Mouse (Mus musculus): ENCODE results near the gene Spns3. TPM values are rescaled to one million over a fixed set of nuclear protein-coding genes. Genes with fewer than 3 reads are reported as not detected.

The Spns3 gene
- total RNA-seq (2022) = 1 to 10 TPM in 1 of 4 experiments, under 1 TPM in 3; 0.32 to 1.1 (median 0.68) TPM

DNA sequence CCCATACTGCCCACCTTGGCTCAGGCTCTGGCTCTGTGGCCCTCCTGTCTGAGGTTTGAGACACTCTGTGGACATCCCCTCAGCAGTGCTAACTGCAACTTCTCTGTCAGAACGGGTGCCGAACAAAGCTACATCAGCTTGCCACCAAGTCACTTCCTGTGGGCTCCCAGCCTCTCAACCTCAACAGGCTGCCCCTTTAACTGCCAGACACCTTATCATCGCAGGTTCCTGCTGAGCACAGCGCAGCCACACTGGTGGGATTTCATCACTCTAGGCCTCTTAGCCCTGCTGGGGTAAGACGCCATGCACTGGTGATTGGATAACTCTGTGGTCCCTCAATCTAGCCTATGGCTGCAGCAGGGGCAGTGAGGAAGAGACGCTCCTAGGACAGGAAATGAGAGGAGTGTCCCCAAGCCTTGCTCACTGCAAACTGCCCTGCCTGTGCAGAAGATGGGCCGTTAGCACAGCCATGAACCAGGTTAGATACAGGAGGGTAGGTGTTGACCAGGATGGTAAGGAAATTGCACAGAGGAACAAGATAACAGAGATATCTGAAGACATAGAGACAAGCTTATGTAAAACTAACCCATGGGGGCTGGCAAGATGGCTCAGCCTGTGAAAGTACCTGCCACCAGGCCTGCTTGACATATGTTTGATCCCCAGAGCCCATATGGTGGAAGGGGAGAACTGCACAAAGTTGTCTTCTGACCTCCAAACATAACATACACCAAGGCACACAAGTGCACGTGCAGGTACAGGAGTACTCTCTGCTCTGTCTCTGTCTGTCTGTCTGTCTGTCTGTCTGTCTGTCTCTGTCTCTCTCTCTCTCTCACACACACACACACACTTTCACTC is at the start of gene Spns3:
Gene Spns3, minus strand, starts transcription at position 373 of the 855 bp plus-strand sequence.
- DNase-seq (ENCODE audit: low spot score in 2 of 2) = no peak

DNA sequence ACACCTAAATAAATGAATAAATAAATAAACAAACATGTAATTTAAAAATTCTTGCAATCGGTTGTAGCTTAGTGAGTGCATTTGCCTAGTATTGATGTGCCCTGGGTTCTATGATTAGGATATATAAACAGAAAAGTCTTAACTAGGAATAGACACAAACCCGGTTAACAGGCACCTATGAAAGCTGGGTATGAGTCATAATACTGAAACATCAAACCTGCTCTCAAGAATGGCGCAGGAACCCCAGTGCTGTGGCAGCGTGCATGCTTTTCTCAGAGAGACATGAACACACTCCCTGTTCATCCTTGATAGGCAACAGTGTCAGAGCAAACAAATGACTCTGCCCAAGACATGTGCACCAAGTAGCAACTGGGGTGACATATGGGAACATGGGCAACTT is 47.5 kb upstream of the Spns3 start:
- no peak for DNase-seq (ENCODE audit: low spot score in 2 of 2)

DNA sequence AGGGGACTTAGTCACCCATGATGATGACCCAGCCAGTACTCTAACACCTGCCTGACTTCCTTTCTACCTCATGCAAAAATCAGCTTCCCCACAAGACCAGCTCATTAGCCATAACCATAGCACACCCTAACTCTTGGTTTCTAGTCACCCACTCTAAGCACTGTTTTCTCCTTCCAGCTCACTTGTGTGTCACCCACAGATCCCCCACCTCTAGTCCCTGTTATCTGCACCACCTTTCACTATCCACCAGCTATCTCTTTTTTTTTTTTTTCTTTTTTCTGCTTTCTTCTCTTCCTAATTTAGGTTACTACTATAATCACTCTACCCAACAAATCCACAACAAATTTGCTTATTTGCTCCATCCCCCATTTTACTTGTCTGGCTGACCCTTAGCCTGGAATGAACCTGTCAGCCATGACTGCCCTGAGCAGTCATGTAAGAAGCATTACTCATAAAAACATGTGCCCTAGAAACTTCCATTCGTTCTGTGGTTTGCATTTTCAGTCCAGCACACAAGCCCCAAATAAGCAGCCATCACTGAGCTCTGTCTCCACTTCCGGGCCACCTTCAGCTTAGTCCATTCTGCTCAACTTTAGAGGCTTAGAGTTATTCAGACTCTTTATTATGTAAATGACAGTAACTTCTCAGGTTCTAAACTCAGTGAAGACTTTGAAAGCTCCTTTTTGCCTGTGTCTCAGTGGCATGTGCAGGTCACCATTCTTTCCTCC is 44.9 kb upstream of the Spns3 start:
- no peak for DNase-seq (ENCODE audit: low spot score in 2 of 2)

DNA sequence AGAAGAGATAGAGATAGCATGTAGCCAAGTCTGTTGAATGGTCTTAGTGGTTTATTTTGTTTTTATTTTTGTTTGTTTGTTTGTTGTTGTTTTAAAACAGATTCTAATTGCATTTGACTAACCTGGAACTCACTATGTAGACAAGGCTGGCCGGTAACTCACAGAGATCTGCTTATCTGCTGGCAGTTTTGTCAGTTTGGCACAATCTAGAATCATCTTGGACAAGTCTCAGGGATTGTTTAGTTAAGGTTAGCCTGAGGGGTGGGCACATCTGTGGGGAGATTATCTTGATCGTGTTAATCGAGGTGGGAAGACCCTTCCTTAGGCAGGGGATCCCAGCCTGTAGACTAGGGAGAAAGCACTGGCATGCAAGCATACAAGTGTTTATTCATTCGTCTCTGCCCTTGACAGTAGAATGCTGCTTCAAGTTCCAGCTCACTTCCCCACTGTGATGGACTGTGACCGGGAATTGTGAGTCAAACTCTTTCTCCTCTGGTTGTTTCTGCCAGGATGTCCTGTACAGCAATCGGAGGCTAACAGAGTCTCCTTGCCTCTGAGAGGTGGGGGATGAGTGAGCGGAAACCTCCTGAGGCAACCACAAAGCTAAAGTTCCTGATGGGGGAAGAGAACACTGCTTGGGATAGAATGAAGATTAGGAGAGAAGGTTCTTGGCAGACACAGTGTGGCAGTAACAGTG is 37.4 kb upstream of the Spns3 start:
- DNase-seq (ENCODE audit: low spot score in 2 of 2) = no peak

DNA sequence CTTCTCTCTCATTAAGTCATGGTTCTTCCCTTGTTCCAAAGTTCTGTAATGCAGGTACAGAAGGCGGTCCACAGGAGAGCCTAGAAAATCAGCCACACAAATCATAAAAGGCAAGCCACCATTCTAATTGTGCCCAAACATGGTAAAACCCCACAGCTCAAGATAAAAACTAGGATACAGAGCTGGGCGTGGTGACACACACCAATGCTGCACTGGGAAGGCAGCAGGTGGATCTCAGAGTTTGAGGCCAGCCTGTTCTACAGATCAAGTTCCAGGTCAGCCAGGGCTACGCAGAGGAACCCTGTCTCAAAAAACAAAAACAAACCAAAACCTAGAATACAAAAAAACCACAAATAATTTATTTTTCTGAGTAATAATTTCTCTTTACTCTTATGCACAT is 36.3 kb upstream of the Spns3 start:
- no peak for DNase-seq (ENCODE audit: low spot score in 2 of 2)

DNA sequence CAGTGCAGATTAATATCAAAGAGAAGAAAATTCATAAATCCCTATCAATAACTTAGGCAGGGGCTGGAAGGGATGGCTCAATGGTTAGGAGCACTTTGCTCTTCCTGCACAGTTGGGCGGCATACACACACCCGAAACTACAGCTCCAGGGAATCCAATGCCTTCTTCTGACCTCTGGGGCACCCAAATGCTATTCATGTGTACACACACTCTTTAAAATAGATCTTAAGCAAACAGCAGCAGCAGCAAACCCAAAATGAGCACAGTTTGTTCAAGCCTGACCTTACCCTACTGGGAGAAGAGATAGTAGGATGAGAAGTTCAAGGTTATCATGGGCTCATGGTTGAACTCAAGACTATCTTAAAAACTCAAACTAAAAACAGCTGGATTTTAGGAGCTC is 32.8 kb upstream of the Spns3 start:
- DNase-seq (ENCODE audit: low spot score in 2 of 2) = no peak

DNA sequence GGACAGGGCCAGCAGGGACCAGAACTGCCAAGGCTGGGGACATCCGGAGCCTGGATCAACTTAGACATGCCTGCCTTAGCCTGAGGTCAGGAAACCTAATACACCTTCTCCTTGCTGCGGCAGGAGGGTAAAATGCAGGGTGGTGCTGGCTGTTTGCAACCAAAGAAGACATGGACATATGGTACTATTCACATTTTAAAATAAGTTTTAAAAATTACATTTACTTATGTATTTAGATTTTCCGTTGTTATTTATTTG is 32.1 kb upstream of the Spns3 start:
- no peak for DNase-seq (ENCODE audit: low spot score in 2 of 2)

DNA sequence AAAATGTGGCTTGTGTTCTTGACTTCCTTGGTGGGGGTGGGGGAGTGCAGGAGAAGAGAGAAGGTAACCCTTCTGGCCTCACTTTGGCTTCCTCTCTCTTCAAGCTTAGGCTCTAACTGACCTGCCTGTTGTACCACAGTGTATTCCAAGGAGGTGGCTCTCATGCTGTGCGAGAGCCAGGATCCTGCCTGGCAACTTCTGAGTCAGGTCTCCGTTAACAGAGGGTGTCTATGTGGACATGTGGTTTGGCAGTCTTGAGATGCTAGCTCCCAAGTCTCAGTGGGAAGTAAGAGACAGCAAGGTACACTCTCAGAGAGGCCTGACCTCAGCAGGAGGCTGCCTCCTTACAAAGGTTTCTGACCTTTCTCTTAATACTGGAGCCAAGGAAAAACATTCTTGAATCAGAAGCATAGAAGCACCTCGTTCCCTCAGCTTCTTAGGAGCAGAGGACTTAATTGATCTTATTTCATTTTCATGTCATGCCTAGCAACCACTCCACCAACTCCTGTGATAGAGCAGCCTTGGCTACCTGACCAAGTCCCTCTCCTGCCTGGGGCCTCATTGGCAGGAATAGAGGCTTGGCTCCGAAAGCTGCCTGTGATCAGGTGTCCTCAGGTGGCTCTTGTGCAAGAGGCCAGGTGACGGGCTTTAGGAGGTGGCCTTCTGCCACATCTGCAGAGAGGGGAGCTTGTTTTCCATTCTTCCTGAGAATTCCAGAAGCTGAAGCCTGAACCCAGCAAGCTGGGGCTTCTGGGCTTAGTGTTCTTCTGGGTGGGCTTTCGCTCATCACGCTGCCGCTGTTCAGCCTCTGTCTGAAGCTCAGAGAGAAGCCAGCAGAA is 31.5 kb upstream of the Spns3 start:
- DNase-seq (ENCODE audit: low spot score in 2 of 2) = no peak

DNA sequence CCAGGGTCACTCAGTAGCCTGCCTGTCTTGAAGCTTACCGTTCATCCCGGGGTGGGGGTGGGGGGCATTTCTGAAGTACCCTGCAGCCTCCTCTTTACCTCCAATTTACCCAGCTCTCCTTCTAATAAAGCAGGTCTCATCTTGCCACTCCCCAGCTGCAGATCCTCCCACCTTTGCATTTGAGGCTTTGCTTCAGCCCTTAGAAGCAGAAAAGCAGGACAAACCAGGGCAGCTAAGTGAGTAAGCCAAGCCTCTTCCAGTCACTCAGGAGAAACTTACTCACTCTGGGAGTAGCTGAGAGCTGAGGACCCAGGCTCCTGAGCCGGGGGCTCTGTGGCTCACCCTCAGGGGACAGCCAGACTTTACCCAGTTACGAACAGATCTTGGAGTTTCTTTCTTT is 28.2 kb upstream of the Spns3 start:
- DNase-seq (ENCODE audit: low spot score in 2 of 2) = no peak

DNA sequence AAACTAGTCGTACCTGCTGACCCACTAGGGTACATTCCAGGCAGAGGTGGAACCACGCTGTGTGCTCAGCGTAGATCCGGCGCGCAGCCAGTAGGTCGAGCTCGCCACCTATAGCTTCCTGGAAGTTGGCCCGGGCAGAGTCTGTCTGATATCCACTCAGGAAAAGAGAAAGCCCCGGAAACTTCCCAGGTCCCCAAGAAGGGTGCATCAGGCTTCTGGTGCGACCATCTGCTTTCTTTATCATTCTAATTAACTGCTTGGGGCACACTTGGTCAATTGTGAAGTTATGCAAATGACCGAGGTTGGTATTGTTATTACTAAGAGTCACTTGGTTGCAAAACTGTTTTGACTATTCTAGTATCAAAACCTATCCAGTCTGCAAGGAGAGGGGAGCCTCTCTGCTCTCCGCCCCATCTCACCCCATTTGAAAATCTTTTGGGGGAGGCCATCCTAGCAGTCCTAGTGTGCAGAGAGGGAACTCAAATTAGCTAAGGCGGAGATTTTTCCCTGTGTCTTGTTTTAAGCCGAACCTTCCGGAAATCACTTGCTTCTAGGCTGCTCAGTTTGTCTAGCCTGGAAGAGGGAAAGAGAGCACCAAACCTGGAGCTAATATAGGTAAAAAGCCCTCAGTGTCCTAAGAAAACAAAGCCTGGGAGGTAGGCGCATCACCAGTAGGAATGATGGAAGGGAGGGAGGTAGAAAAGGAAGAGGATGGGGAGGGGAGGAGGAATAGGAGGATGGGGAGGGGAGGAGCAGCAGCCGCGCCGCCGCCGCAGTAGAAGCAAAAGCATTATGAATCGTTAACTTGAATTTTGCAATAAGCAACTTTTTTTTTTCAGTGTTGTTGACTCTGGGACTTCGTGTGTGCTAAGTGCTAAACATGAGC is 26.4 kb upstream of the Spns3 start:
- DNase-seq (ENCODE audit: low spot score in 2 of 2) = no peak

DNA sequence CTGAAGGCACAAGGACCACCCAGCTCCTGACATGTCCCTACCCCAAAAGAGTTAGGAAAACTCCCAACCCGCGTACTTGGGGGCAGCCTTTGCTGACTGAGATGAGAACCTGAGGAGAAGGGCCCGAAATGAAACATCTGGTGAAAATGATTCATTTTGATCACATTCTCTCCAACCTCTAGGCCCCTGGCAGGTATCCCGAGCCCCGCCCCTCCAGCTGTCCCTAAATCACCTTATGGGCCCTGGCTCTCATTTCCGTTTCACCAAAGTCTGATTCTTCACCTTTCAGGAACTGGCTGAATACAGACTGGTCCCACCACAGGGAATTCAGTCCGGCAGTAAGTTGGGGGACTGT is 25.8 kb upstream of the Spns3 start:
- DNase-seq (ENCODE audit: low spot score in 2 of 2) = no peak

DNA sequence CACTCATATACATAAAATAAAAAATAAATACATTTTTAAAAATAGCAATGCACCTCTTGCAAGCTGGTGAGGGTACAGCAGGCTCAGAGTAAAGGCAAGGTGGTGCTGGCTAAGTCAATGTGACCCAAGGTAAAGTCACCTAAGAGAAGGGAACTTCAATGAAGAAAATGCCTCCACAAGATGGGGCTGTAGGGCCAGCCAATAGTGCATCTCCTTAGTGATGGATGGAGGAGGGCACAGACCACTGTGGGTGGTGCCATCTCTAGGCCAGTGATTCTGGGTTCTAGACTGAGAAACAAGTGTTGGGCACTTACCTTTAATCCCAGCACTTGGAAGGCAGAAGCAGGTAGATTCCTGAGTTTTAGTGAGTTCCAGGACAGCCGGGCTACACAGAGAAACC is 23.5 kb upstream of the Spns3 start:
- no peak for DNase-seq (ENCODE audit: low spot score in 2 of 2)

DNA sequence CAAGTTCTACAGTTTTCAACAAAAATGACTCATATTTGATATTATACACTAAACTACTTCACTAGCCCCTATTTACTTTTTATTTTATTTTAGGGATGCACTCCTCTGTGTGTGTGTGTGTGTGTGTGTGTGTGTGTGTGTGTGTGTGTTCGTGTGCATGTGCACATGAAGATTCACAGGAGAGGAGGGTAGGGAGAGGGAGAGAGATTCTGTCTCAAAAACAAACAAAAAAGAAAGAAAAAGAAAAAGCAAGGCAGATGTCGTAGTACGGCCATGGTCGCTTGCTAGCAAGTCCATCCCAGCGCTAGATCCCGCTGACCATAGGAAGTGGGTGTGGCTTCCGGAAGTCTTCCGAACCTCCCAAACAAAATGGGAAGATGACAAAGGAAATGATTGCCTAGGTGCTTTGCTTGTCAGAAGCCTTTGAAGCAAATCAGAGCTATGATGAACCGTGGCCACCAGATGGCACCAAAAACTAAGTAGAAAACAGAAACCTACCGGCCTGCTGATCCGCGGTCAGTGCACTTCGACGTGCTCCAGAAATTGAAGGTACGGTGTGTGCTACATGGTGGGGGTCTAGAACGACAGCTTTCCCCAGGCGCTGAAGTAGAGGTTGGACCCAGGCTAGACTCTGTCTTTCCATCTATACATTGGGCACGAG is 20.1 kb upstream of the Spns3 start:
- DNase-seq (ENCODE audit: low spot score in 2 of 2) = peak; percentile 45 to 73

DNA sequence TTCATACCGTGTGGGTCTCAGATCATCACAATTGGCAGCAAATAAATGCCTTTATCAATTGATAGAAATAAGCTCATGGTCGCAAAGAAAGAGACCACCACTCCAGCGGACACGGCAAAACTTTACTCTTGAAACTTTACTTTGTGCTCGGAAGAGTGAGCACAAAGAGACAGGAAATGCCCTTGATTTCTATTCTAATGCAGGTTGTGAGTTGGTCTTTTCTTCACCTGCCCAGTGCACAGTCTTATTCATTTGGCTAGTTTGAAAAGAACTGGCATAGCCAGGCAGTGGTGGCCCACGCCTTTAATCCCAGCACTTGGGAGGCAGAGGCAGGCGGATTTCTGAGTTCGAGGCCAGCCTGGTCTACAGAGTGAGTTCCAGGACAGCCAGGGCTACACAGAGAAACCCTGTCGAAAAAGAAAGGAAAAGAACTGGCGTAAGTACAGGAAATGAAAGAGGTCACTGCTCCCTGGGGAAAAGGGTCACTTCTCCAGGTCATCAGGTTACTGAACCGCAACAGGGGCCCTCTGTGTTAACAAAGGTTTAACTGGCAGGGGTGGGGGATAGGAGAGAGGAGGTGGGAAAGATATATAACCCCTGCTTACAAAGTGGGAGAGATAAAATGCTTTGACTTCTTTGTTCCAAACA is 19.5 kb upstream of the Spns3 start:
- no peak for DNase-seq (ENCODE audit: low spot score in 2 of 2)

DNA sequence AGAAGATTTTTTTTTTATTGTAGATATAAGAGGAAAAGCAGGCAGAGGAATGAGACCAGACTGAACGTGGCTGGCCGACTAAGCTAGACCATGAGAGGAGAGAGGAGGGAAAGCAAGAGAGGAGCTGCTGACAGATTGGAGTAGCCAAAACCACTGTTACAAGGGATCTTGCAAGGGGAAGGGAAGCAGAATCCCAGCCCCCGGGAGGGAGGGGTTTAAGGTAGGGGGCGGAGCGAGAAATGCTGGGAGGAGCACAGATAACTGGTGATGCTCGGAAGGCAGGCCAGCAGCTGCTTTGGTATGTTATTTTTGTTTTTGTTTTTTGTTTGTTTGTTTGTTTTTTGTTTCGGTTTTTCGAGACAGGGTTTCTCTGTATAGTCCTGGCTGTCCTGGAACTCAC is 18.7 kb upstream of the Spns3 start:
- no peak for DNase-seq (ENCODE audit: low spot score in 2 of 2)

DNA sequence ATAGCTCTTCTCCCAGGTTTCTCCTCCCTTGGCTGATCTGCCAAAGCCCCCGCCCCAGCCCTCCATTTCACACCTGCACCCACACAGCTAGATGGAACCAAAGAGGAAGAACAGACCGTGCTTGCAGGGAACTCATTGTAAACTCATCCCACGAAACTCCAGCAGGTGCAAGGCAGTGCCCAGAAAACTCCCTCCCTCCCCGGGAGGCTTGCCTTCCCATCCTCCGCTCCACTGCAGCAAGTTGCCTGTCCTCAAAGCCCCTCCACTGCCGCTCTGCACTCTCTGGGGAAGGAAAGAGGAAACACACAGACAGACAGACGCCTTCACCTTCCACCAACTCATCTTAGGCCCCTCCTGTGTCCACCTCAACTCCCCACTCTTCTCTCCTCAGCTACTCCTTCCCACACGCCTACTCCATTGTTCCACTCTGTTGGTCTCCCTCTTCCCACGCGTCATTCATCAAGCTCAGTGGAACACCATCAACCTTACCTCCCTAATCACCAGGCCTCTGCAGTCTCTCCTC is 16.6 kb upstream of the Spns3 start:
- DNase-seq (ENCODE audit: low spot score in 2 of 2) = peak; percentile 52 to 80

DNA sequence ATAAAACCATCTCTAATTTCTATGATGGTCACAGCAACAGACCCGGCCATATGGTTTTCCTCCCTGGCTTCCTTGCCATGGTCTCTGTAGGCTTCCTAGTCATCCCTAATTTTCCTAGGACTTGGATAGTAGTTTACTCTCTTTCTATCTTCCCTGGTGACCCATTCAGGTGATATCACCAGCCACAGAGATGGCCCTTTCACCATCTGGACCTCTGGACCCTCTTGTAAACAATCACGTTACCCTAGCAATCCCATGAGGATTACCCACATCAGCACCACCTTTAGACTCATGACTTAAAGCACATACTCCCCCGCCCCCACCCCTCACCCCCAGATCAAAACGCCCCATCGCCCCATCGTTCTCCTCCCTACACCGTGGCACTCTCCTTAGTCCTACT is 16.0 kb upstream of the Spns3 start:
- DNase-seq (ENCODE audit: low spot score in 2 of 2) = no peak

DNA sequence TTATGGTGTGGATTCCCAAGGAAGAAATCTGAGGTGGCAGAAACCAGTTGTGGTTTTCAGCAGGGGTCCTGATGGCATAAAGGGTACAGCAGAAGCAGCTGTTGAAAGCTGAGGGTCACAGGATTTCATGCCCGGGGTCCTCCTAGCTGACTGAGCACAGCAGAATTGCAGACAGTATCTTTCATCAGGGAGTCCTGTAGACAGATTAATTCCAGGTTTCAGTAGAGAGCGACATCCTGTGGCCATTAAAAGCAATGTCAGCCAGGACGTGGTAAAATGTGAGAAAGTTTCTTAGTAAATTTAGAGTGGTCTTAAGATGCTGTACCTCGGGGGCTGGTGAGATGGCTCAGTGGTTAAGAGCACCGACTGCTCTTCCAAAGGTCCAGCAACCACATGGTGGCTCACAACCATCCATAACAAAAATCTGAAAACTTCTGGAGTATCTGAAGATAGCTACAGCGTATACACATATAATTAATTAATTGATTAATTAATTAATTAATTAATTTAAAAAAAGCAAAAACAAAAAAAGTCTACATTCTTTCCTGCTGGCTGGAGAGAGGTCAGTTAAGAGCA is 14.0 kb upstream of the Spns3 start:
- DNase-seq (ENCODE audit: low spot score in 2 of 2) = peak; percentile 13 to 15

DNA sequence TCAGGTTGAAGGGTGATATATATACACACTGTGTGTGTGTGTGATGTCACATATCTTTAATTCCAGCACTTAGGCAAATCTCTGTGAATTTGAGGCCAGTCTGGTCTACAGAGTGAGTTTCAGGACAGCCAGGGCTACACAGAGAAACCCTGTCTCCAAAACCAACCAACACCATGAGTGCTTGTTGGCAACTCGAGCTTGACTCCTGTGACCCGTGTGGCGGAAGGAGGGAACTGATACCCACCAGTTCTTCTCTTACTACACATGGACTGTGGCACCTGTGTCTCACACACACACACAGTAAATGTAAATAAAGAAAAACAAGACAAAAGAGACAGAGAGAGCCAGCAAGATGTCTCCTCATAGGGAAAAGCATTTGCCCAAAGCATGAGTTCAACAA is 10.4 kb upstream of the Spns3 start:
- no peak for DNase-seq (ENCODE audit: low spot score in 2 of 2)

Data from left cerebral cortex, adult 8-10 months (tissue).